In the genomic region with DNA sequence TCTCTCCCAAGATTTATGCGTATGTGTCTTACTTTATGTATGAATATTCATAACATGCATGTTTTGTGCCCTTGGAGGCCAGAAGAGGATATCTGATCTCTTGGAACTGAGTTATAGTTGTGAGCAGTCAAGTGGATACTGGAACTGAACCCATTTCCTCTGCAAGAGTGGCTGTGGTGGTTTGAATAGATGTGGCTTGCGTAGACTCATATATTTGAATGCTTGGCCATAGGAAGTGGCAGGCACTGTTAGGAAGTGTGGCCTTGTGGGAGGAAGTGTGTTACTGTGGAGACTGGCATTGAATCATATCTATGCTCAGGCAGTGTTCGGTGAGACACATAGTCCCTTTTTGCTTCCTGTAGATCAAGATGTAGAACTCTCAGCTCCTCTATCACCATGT, we compare ENCODE assay signal across 14 mouse cellular contexts. TPM values are rescaled to one million over a fixed set of nuclear protein-coding genes. Genes with fewer than 3 reads are reported as not detected.
A peak's percentile ranks its signal among the peaks of the same experiment; 100 is the strongest.
DNase-seq lines count a peak whose midpoint lies in the region; ATAC-seq and TF ChIP-seq lines count a peak whose summit lies in the region.
"Had no signal": no experiment of that assay in that cellular context is flagged by ENCODE, and none has a peak within 500 bp of the region (broad histone marks: within the 10 kb centered on the region; RNA-seq: fewer than 3 reads in every experiment).

No protein-coding gene starts in this region.

- H3K4me3 ChIP-seq in heart, postnatal 0 days (ENCODE audit: low read depth, low read length), result no peak overlapping the region
- H3K4me3 ChIP-seq: embryonic facial prominence, embryonic 12.5 days; limb, embryonic 10.5 days; midbrain, embryonic 10.5 days had no signal

- intact Hi-C loops in heart, postnatal 25 days (cut with DNase I), result no loop called here

- WGBS in heart, postnatal 0 days, result 81% methylated on average over 3 of the region's 3 CpGs

- no peak for TF ChIP-seq CTCF in heart, postnatal 0 days (IDR thresholded peaks at IDR 0.05; ENCODE audit: low read depth)

- no peak for DNase-seq in heart, postnatal 0 days (ENCODE audit: low spot score)
- DNase-seq in heart, postnatal 25 days (ENCODE audit: low spot score), result no peak
- DNase-seq in CD4-positive helper T cell, adult 2 months (ENCODE audit: low read depth, low spot score), result peak; percentile 78
- DNase-seq in adrenal gland, postnatal 25 days, result no peak
- DNase-seq in c-Kit-positive CD71-positive TER-119-positive erythroid progenitor cells, embryonic 14.5 days (ENCODE audit: low spot score), result no peak
- DNase-seq in layer of hippocampus, adult 18-20 months (ENCODE audit: low spot score in 2 of 2), result no peak
- DNase-seq: cerebellum, adult 11-12 months; gastrocnemius, postnatal 36 days had no signal

- peak overlapping the region; percentile 43; the same call in 1 of the 2 replicates for H3K27ac ChIP-seq in heart, postnatal 0 days (ENCODE audit: low read depth)
- H3K27ac ChIP-seq: embryonic facial prominence, embryonic 12.5 days; limb, embryonic 10.5 days; midbrain, embryonic 10.5 days had no signal

- H3K4me2 ChIP-seq in heart, postnatal 0 days (ENCODE audit: low read depth, low read length), result no peak overlapping the region
- H3K4me2 ChIP-seq: embryonic facial prominence, embryonic 12.5 days had no signal

- no peaks in the 10 kb centered on the region for H3K27me3 ChIP-seq in heart, postnatal 0 days (ENCODE audit: control insufficient read depth, insufficient read depth, low read length)
- H3K27me3 ChIP-seq: embryonic facial prominence, embryonic 12.5 days had no signal

- H3K4me1 ChIP-seq in heart, postnatal 0 days (ENCODE audit: control insufficient read depth, insufficient read depth), result no peaks in the 10 kb centered on the region
- H3K4me1 ChIP-seq: embryonic facial prominence, embryonic 12.5 days; limb, embryonic 10.5 days; midbrain, embryonic 10.5 days had no signal

- H3K9ac ChIP-seq in heart, postnatal 0 days (replicated peaks; ENCODE audit: low read depth, low read length), result no peak overlapping the region
- H3K9ac ChIP-seq: embryonic facial prominence, embryonic 12.5 days had no signal

- TF ChIP-seq EP300 in heart, postnatal 0 days (IDR thresholded peaks at IDR 0.05; ENCODE audit: low read depth), result no peak

- H3K9me3 ChIP-seq in heart, postnatal 0 days (replicated peaks; ENCODE audit: control insufficient read depth, low read length), result no peaks in the 10 kb centered on the region
- H3K9me3 ChIP-seq: embryonic facial prominence, embryonic 12.5 days; limb, embryonic 10.5 days; midbrain, embryonic 10.5 days had no signal

- ATAC-seq in heart, postnatal 0 days (ENCODE audit: insufficient read depth, low read depth), result no peak
- ATAC-seq in granulocyte monocyte progenitor cell, adult 5-6 weeks (replicated peaks; ENCODE audit: poor library complexity, severe bottlenecking), result peak; percentile 96
- peak; percentile 80 for ATAC-seq in megakaryocyte, adult 5-6 weeks (ENCODE audit: poor library complexity, severe bottlenecking)
- ATAC-seq: forebrain, embryonic 14.5 days had no signal

- no peaks in the 10 kb centered on the region; the same call in 1 of the 2 replicates for H3K36me3 ChIP-seq in heart, postnatal 0 days (replicated peaks; ENCODE audit: control insufficient read depth, insufficient read depth, low read length)
- H3K36me3 ChIP-seq: midbrain, embryonic 10.5 days had no signal

RNA-seq across cellular contexts. Expression of a gene that starts 6.6 kb away (rescaled TPM):
- total RNA-seq in heart, postnatal 0 days (2014; rRNA removed; ENCODE audit: low replicate concordance), result 15.9 and 20.7 TPM in 2 replicates
- 21.9 and 25.3 TPM in 2 replicates for polyA plus RNA-seq in heart, postnatal 0 days (2015; fragmentation: Nextera tagmentation; extraction: Ambion mirVana)
- 10 to 100 TPM; 25.9 to 27.2 TPM for total RNA-seq in heart, postnatal 25 days (2021)
- total RNA-seq in granulocyte monocyte progenitor cell, adult 5-6 weeks (2014; fragmentation: Nextera tagmentation), result 129 and 133 TPM in 2 replicates
- total RNA-seq in granulocyte monocyte progenitor cell, adult 5-6 weeks (2017), result 53.3 and 79.1 TPM in 2 replicates
- total RNA-seq in megakaryocyte, adult 5-6 weeks (2015), result 42.1 and 55.6 TPM in 2 replicates
- 27.3 and 35.5 TPM in 2 replicates for total RNA-seq in megakaryocyte, adult 5-6 weeks (2017)
- 37.5 and 41.1 TPM in 2 replicates for total RNA-seq in adrenal gland, postnatal 25 days (2021)
- 10 to 100 TPM; 26.1 to 33.5 TPM for total RNA-seq in layer of hippocampus, adult 18-20 months (2021)

RNA-seq across cellular contexts. Expression of a gene that starts 20.5 kb away (rescaled TPM):
- 64.2 and 78.2 TPM in 2 replicates for total RNA-seq in heart, postnatal 0 days (2014; rRNA removed; ENCODE audit: low replicate concordance)
- 24.8 and 30.4 TPM in 2 replicates for polyA plus RNA-seq in heart, postnatal 0 days (2015; fragmentation: Nextera tagmentation; extraction: Ambion mirVana)
- total RNA-seq in heart, postnatal 25 days (2021), result 10 to 100 TPM; 28.5 to 32.3 TPM
- total RNA-seq in granulocyte monocyte progenitor cell, adult 5-6 weeks (2014; fragmentation: Nextera tagmentation), result 0.85 TPM in 1 of 2 replicates, not detected in the other
- total RNA-seq in granulocyte monocyte progenitor cell, adult 5-6 weeks (2017), result 0.56 and 1.6 TPM in 2 replicates
- total RNA-seq in megakaryocyte, adult 5-6 weeks (2015), result 4.8 and 6.6 TPM in 2 replicates
- 6.6 and 6.9 TPM in 2 replicates for total RNA-seq in megakaryocyte, adult 5-6 weeks (2017)
- total RNA-seq in adrenal gland, postnatal 25 days (2021), result 29.6 and 31.0 TPM in 2 replicates
- total RNA-seq in layer of hippocampus, adult 18-20 months (2021), result 10 to 100 TPM in 1 of 2 experiments, 1 to 10 TPM in 1; 9.5 to 11.6 TPM
- polyA plus RNA-seq: midbrain, embryonic 10.5 days had no signal

RNA-seq across cellular contexts. Expression of a gene that starts 25.0 kb away (rescaled TPM):
- 1.3 and 4.1 TPM in 2 replicates for total RNA-seq in heart, postnatal 0 days (2014; rRNA removed; ENCODE audit: low replicate concordance)
- 8.9 and 13.0 TPM in 2 replicates for polyA plus RNA-seq in heart, postnatal 0 days (2015; fragmentation: Nextera tagmentation; extraction: Ambion mirVana)
- 1 to 10 TPM; 7.7 to 9.4 TPM for total RNA-seq in heart, postnatal 25 days (2021)
- total RNA-seq in granulocyte monocyte progenitor cell, adult 5-6 weeks (2014; fragmentation: Nextera tagmentation), result 0.92 and 1.3 TPM in 2 replicates
- total RNA-seq in granulocyte monocyte progenitor cell, adult 5-6 weeks (2017), result 1.7 TPM in 1 of 2 replicates, not detected in the other
- 54.7 and 61.4 TPM in 2 replicates for total RNA-seq in megakaryocyte, adult 5-6 weeks (2015)
- total RNA-seq in megakaryocyte, adult 5-6 weeks (2017), result 108 and 126 TPM in 2 replicates
- 12.1 and 20.7 TPM in 2 replicates for total RNA-seq in adrenal gland, postnatal 25 days (2021)
- 1 to 10 TPM; 6.8 to 8.8 TPM for total RNA-seq in layer of hippocampus, adult 18-20 months (2021)

RNA-seq across cellular contexts. Expression of a gene that starts 39.5 kb away (rescaled TPM):
- 29.3 and 36.5 TPM in 2 replicates for total RNA-seq in heart, postnatal 0 days (2014; rRNA removed; ENCODE audit: low replicate concordance)
- polyA plus RNA-seq in heart, postnatal 0 days (2015; fragmentation: Nextera tagmentation; extraction: Ambion mirVana), result 89.0 and 93.7 TPM in 2 replicates
- 10 to 100 TPM; 43.0 to 49.7 TPM for total RNA-seq in heart, postnatal 25 days (2021)
- total RNA-seq in granulocyte monocyte progenitor cell, adult 5-6 weeks (2014; fragmentation: Nextera tagmentation), result 151 and 195 TPM in 2 replicates
- total RNA-seq in granulocyte monocyte progenitor cell, adult 5-6 weeks (2017), result 135 and 158 TPM in 2 replicates
- 49.8 and 60.5 TPM in 2 replicates for total RNA-seq in megakaryocyte, adult 5-6 weeks (2015)
- total RNA-seq in megakaryocyte, adult 5-6 weeks (2017), result 106 and 161 TPM in 2 replicates
- total RNA-seq in adrenal gland, postnatal 25 days (2021), result 83.3 and 85.8 TPM in 2 replicates
- 100 to 1,000 TPM; 105 to 106 TPM for total RNA-seq in layer of hippocampus, adult 18-20 months (2021)

RNA-seq across cellular contexts. Expression of a gene that starts 39.9 kb away (rescaled TPM):
- total RNA-seq in heart, postnatal 0 days (2014; rRNA removed; ENCODE audit: low replicate concordance), result 6.2 and 12.6 TPM in 2 replicates
- 4.9 and 6.3 TPM in 2 replicates for polyA plus RNA-seq in heart, postnatal 0 days (2015; fragmentation: Nextera tagmentation; extraction: Ambion mirVana)
- 1 to 10 TPM; 4.3 to 4.5 TPM for total RNA-seq in heart, postnatal 25 days (2021)
- total RNA-seq in granulocyte monocyte progenitor cell, adult 5-6 weeks (2014; fragmentation: Nextera tagmentation), result 9.3 and 13.3 TPM in 2 replicates
- total RNA-seq in granulocyte monocyte progenitor cell, adult 5-6 weeks (2017), result 5.4 and 6.3 TPM in 2 replicates
- 4.1 and 6.0 TPM in 2 replicates for total RNA-seq in megakaryocyte, adult 5-6 weeks (2015)
- 4.7 and 5.9 TPM in 2 replicates for total RNA-seq in megakaryocyte, adult 5-6 weeks (2017)
- total RNA-seq in adrenal gland, postnatal 25 days (2021), result 12.8 and 17.5 TPM in 2 replicates
- total RNA-seq in layer of hippocampus, adult 18-20 months (2021), result 10 to 100 TPM; 17.3 to 17.4 TPM
